Mouse (Mus musculus) c-Kit-positive CD71-positive TER-119-positive erythroid progenitor cells, embryonic 14.5 days (primary cell): ENCODE data around the gene Ptprm.

Experiments
- DNase-seq: peaks from one replicate; pipeline ENCODE4 v3.0.0-alpha.2; 2013; ENCODE audit warnings: low spot score

The Ptprm gene

DNA sequence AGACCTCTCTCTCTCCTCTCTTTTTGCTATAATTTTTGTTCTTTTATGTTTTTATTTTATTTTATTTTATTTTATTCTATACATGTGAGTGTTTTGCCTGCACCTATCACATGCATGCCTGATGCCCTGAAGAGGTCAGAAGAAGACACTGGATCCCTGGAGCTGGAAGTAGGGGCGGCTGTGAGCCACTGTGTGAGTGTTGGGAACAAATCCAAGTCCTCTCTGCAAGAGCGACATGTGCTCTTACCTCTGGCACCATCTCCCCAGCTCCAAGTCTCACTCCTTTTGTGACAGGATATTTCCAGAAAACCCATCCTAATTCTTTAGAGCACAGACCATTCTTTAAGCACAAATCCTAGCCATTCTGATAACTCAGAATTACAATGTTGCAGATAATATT lies 372.6 kb downstream of the Ptprm start:
- DNase-seq, result no peak

- no peak for DNase-seq
Measured at GRCm38 (mm10) chr17:66979971-66980370, 374.3 kb downstream of the Ptprm start.

GRCm38 (mm10) chr17:66976490-66976889 lies 377.8 kb downstream of the Ptprm start:
- DNase-seq, result no peak

- DNase-seq, result no peak
Measured at GRCm38 (mm10) chr17:66972976-66973375, 381.3 kb downstream of the Ptprm start.

DNA sequence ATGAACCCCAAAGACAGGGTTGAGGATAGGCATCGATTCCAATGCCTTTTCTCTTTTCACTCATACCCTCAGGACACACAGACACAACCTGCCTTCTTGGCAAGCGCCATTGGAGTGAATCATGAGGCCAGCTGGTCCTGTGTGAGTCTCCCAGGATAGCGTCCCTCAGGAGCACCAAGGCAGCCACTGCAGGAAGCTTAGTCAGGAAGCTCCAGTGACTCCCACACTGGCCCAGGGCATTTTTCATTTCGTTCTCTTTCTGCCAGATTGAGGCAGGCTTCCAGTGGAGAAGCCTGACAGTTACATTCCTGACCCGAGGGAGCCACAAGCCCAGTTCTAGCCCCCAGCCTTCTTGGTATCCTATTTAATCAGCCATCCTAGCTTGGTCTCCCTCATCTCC lies 393.3 kb downstream of the Ptprm start:
- no peak for DNase-seq

DNA sequence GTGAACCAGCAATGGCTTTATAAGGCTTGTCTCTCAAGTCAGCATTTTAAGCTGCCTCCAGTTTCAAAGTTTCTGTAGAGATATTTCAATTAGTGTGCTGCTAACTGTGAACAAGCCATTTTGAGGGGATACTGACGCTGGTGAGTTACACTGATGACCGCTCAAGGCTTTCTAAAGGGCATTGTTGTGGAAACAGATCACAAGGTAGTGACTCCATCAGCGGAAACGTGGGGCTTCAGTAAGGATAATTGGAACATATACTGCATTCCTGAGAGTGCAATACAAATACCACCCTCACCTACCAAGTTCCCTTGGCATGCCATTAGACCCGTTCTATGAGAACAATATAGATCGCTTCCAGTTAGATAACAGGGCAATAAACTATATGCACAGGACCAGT lies 393.7 kb downstream of the Ptprm start:
- DNase-seq, result no peak

DNA sequence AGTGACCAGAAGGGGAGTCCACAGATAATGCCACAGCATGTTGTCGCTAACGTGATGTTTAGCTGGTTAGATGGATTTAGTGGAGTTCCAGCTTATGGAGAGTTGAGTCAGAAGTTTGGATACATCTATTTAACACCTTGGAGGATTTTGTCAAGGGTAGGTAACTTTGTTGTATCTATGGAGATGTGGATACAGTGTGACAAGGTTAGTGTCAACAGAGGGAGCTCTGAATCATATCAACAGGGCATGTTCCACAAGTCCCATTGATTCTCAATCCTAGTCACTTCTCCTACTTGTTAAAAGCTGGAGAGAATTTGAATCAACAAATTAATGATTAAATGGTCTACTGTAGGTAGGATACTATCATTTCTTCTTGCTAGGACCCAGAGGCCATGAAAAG lies 394.4 kb downstream of the Ptprm start:
- DNase-seq, result no peak

- DNase-seq, result no peak
Measured at GRCm38 (mm10) chr17:66958766-66959165, 395.5 kb downstream of the Ptprm start.

GRCm38 (mm10) chr17:66944498-66944897 lies 409.8 kb downstream of the Ptprm start:
- no peak for DNase-seq

DNA sequence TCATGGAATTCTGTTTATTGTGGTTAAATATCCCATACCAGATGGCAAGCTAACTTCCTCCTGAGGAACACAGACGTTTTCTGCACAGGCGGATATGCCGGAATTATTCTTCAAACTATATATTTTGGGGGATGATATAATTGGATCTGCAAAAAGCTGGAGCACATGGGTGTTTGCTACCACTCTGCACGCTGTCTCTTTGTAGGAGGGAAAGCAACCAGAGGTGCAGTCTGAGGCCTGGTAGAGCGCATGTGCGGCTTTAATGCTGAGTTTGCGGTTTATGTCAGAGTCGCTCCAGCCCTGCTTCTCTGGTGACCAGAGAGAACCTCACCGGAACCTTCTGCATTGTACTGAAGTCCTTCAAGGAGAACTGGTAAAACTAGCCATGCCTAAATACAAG lies 410.7 kb downstream of the Ptprm start:
- no peak for DNase-seq

- no peak for DNase-seq
Measured at GRCm38 (mm10) chr17:66925611-66926010, 428.6 kb downstream of the Ptprm start.

- DNase-seq, result no peak
Measured at GRCm38 (mm10) chr17:66914696-66915095, 439.6 kb downstream of the Ptprm start.

GRCm38 (mm10) chr17:66912533-66912932 lies 441.7 kb downstream of the Ptprm start:
- no peak for DNase-seq

DNA sequence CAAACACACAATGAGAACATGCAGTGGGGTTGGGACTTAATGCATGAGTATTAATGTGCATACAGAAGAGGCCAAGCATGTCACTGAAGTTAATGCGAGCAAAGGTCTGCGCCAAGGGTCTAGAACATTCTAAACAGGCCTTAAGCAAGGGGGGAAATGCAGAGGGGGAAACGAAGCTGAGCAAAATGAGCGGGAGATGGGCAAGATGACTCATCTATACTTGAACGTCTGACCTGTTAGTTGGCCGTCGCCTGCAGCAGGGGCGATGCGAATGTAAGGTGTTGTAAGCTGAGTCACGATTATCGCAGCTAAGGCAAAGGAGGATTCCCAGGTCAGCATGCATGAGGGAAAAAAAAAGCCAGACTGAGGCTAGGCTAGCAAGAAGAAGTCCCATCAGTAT lies 442.1 kb downstream of the Ptprm start:
- DNase-seq, result no peak

DNA sequence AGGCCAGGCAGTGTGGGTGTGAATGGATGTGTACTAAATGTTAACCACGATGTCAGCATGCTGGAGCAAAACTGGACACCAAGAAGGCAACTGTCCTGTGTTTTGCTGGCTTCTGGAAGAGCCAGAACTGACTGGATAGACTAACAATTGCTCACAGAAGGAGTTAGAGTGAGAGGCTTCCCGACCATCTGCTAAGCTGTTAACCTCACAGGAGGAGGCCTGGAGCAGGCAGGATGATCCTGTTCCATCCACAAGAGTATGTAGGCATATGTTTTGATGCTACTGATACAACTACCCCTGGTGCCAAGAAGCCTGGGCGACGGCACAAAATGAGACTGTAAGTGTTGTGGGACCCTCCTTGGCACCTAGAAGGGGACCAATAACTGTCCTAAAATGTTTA lies 444.4 kb downstream of the Ptprm start:
- DNase-seq, result no peak

DNA sequence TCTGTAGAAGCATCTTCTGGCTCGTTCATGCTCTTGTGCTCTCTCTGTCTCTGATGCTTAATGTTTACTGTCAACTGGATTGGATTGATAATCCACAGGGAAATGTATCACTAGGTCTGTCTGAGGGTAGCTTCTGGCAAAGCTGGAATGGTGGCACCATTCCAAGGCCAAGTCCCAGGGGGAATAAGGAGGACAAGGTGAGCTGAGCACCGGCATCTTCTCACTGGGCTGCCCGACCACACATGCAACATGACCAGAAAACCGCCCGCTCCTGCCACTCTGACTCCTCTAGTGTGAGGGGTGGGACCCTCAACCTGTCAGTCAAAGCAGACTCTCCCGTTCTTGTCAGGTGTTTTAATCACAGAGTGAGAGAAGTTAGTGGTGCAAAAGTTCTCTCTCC lies 445.3 kb downstream of the Ptprm start:
- DNase-seq, result no peak

- no peak for DNase-seq
Measured at GRCm38 (mm10) chr17:66894181-66894580, 460.1 kb downstream of the Ptprm start.

GRCm38 (mm10) chr17:66891916-66892315 lies 462.3 kb downstream of the Ptprm start:
- no peak for DNase-seq

- DNase-seq, result no peak
Measured at GRCm38 (mm10) chr17:66891067-66891862, 463.0 kb downstream of the Ptprm start.

DNA sequence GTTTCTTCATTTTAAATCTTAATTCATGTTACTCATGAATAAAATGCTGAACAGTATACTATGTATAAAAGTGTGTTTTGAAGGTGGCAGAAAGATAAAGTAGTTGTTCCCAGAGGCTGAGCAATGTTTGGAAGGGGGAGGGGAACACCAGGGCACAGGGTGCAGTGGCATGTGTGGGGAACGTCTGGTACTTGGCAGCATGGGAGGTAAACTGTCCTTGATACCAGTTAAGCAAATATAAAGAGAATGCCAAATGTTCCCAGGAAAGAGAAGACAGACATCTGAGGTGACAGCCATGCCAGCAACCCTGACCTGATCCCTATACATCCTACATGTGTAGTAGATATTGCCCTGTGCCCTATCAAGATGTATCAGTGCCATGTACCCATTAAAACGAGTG lies 472.0 kb downstream of the Ptprm start:
- no peak for DNase-seq

DNA sequence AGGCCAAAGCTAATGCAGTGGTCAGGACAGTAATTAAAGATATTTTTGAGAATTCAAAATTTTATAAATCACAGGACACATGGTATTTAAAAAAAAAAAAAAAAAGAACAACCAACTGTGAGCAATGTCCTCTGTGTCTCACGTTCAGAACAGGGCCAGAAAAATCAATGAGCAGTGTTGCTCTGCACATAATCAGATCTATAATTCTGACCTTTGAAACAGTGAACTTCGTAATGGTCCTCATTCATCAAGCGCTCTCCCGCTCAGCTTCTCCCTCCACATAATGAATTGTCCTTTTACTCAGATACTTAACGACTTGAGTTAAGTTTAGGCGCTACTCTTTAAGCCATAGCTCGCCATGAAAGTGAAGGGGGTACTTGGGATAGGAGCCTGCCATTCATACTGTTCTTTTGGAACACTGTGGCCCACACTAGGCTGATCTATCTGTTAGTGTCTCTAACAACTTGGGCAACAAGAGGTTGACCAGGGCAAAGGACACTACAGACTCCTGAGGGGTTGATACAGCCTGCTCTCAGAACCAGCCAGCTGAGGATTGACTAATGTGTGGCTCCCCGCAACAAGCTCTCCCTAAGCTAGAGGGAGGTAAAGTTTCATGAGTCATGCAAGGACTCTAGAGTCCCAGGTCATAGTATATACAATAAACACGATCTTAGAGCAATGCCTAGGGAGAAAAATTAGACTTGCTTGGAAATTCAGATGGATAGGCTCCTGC lies 473.1 kb downstream of the Ptprm start:
- DNase-seq, result no peak

DNA sequence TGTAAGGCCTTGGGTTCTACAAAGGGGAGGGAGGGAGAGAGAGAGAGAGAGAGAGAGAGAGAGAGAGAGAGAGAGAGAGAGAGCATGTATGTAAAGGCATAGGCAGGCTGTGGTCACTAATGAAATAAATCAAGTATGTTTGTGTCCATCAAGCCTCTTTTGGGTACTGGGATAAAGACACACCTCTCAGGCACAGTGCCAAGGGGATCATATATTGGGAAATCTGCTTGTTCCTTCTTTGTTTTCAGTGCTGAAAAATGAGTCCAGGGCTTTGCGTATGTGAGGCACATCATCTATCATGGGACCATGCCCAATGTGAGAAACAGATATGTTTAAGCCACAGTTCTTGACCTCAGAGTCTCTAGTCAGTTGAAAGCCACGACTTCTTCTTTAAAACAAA lies 475.1 kb downstream of the Ptprm start:
- no peak for DNase-seq

GRCm38 (mm10) chr17:66877582-66877981 lies 476.7 kb downstream of the Ptprm start:
- no peak for DNase-seq

GRCm38 (mm10) chr17:66874810-66875209 lies 479.4 kb downstream of the Ptprm start:
- no peak for DNase-seq
